Mouse (Mus musculus) neural tube, embryonic 15.5 days (tissue): ENCODE data around the gene Mroh9. TPM values are rescaled to one million over a fixed set of nuclear protein-coding genes. Genes with fewer than 3 reads are reported as not detected.
A peak's percentile ranks its signal among the peaks of the same experiment; 100 is the strongest.

ENCODE experiments used
- ATAC-seq: fragments of 200-750 bp; cut with Nextera tagmentation; 2 replicates; pipeline ENCODE4 v1.8.0; 2017; ENCODE audit warnings: mild to moderate bottlenecking, moderate TSS enrichment, moderate library complexity; ENCODE audit not compliant: low FRiP score
- H3K27ac ChIP-seq: fragments of 300-500 bp; sonication (generic); replicated peaks from 2 replicates; pipeline ENCODE4 v1.5.1; 2015; ENCODE audit warnings: mild to moderate bottlenecking, inconsistent platforms
- H3K27me3 ChIP-seq: fragments of 300-500 bp; sonication (generic); replicated peaks from 2 replicates; pipeline ENCODE4 v1.6.1; 2015; ENCODE audit warnings: inconsistent platforms
- H3K36me3 ChIP-seq: fragments of 300-500 bp; sonication (generic); 2 replicates; pipeline ENCODE4 v1.6.1; 2015; ENCODE audit warnings: inconsistent platforms
- H3K4me1 ChIP-seq: fragments of 300-500 bp; sonication (generic); 2 replicates; pipeline ENCODE4 v1.6.1; 2015; ENCODE audit warnings: inconsistent platforms
- H3K4me2 ChIP-seq: fragments of 300-500 bp; sonication (generic); 2 replicates; pipeline ENCODE4 v1.6.1; 2015; ENCODE audit warnings: inconsistent platforms, mild to moderate bottlenecking, moderate library complexity
- H3K4me3 ChIP-seq: fragments of 300-500 bp; sonication (generic); replicated peaks from 2 replicates; pipeline ENCODE4 v1.5.1; 2015; ENCODE audit warnings: mild to moderate bottlenecking, inconsistent platforms
- H3K9ac ChIP-seq: fragments of 300-500 bp; sonication (generic); replicated peaks from 2 replicates; pipeline ENCODE4 v1.6.1; 2015; ENCODE audit warnings: mild to moderate bottlenecking, inconsistent platforms
- H3K9me3 ChIP-seq: fragments of 300-500 bp; sonication (generic); replicated peaks from 2 replicates; pipeline ENCODE4 v1.6.1; 2016; ENCODE audit warnings: inconsistent platforms
- WGBS: fragments of 180-500 bp; shearing (Covaris S2); methylation state at CpG from one replicate; pipeline ENCODE4 v1.1.7; 2015; ENCODE audit warnings: mixed read lengths; 5-methylcytosine and 5-hydroxymethylcytosine counted together
- polyA plus RNA-seq: library from polyadenylated mRNA; unstranded; fragments of >200 nt; fragmentation: Nextera tagmentation; extraction: Ambion mirVana; gene quantifications from 2 replicates; pipeline ENCODE4 v1.2.1, GENCODE M21; 2015

The Mroh9 gene
- polyA plus RNA-seq, result not detected in 2 replicates

- H3K4me2 ChIP-seq, result no peak within 1 kb of the TSS
- no peaks in the 10 kb centered on the region for H3K36me3 ChIP-seq
- 85% methylated on average over 2 of the region's 2 CpGs for WGBS
- H3K4me1 ChIP-seq, result no peaks in the 10 kb centered on the region
- no peak for ATAC-seq
- no peak within 1 kb of the TSS for H3K9ac ChIP-seq
- no peaks in the 10 kb centered on the region for H3K9me3 ChIP-seq
- no peaks in the 10 kb centered on the region for H3K27me3 ChIP-seq
- H3K4me3 ChIP-seq, result no peak within 1 kb of the TSS
- H3K27ac ChIP-seq, result no peak within 1 kb of the TSS
Measured at GRCm38 (mm10) chr1:163085570-163085969, at the start of gene Mroh9. TSS of gene Mroh9 (minus strand) at chr1:163085670.

DNA sequence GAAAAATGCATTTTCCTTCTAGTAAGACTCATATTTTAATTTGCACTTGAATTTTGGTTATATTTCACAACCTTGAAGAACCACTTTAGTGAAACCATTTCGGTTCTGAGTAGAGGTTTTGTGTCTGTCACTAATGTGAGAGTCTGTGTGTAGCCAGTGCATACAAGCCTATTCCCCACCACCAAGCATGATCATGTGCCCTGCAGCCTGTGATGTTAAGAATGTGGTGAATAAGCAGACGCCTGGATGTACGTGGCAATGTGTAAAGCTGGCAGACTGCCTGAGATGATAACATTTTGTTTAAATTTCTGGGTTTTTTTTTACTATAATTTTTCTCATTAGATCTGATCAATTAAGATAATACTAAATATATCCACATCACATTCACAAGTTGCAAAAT, 44.5 kb upstream of the Mroh9 start:
- no peaks in the 10 kb centered on the region for H3K9me3 ChIP-seq
- H3K4me2 ChIP-seq, result no peak overlapping the region
- H3K36me3 ChIP-seq, result no peaks in the 10 kb centered on the region
- 74% methylated on average over 3 of the region's 3 CpGs for WGBS
- H3K9ac ChIP-seq, result no peak overlapping the region
- no peaks in the 10 kb centered on the region for H3K4me1 ChIP-seq
- no peak overlapping the region for H3K4me3 ChIP-seq
- ATAC-seq, result no peak
- H3K27me3 ChIP-seq, result no peaks in the 10 kb centered on the region
- H3K27ac ChIP-seq, result no peak overlapping the region

DNA sequence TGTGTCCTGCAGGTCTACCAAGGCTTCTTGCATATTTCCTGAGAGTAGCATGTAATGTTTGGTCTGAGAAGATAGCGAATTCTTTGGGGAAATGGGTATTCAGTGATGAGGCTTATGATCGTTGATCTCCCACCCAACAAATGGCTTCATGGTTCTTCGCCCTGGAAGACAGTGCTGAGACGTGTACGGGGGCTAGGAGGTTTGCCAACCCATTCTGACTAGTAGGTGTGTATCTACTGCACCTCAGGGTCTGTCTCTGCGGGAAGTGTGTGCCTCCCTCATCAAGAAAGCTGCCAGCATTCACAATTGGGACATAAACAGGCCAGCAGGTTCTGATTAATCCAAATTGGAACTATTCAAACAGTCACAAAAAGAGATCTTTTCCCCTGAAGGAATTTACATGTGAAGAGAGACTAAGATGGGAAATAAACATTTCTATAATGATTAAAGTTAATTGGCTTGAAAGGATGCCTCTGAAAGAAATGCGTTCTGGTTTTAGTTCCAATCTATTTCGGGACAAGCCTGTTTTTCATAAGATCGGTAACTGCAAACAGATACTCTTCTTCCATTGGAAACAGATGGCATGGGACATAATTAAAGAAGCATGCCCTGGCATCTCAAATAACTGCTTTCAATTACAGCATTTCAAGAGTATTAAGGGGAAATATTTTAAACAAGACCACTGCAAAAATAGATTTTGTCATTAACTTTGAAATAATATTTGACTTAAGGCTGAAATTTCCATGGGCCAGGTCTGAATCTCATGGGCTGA, 43.8 kb upstream of the Mroh9 start:
- no peaks in the 10 kb centered on the region for H3K36me3 ChIP-seq
- H3K9me3 ChIP-seq, result no peaks in the 10 kb centered on the region
- no peak overlapping the region for H3K4me2 ChIP-seq
- no peak overlapping the region for H3K27ac ChIP-seq
- H3K27me3 ChIP-seq, result no peaks in the 10 kb centered on the region
- no peaks in the 10 kb centered on the region for H3K4me1 ChIP-seq
- H3K9ac ChIP-seq, result no peak overlapping the region
- H3K4me3 ChIP-seq, result no peak overlapping the region
- 61% methylated on average over 9 of the region's 9 CpGs for WGBS
- no peak for ATAC-seq

DNA sequence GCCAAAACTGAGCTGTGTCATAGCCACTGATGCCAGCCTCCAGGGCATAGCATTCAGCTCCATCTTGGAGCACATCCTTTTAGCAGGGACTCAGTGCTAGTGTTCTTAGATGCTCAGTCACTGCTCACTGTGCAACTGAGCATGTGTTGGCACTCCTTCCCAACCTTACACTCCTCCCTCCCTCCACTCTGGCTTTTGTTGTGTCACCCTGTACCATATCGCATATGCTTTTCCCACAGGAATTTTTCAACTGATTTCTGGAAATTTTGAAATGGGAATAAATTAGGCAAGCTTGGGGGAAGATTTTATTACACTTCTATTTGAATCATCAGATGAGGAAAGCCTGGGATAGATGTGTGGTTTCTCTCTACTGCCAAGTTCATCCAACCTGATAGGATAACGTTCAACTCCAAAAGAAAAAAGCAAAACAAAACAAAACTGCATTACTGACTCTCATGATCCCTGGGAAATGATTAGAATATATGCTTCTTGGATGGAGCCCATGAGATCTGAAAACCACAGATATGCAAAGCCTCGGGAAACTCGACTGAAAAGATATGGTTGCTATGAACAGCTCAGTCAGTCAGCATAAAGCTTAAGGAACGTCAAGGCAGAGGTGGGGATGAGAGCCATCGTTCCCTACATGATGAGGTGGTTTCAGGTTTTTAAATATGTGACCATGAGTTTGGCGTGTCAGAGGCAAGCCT, 40.9 kb upstream of the Mroh9 start:
- no peaks in the 10 kb centered on the region for H3K9me3 ChIP-seq
- no peak for ATAC-seq
- H3K27me3 ChIP-seq, result no peaks in the 10 kb centered on the region
- H3K4me2 ChIP-seq, result no peak overlapping the region
- 87% methylated on average over 7 of the region's 7 CpGs for whole genome bisulfite sequencing
- no peak overlapping the region for H3K9ac ChIP-seq
- H3K4me3 ChIP-seq, result no peak overlapping the region
- no peak overlapping the region for H3K27ac ChIP-seq
- H3K36me3 ChIP-seq, result no peaks in the 10 kb centered on the region
- no peaks in the 10 kb centered on the region for H3K4me1 ChIP-seq

GRCm38 (mm10) chr1:163122414-163122813, 36.9 kb upstream of the Mroh9 start:
- Histone ChIP-seq H3K27me3 (no peaks in the 10 kb centered on the region), H3K27ac (no peak overlapping the region), H3K9ac (no peak overlapping the region), H3K36me3 (no peaks in the 10 kb centered on the region), H3K4me1 (no peaks in the 10 kb centered on the region), H3K9me3 (no peaks in the 10 kb centered on the region), H3K4me2 (no peak overlapping the region), H3K4me3 (no peak overlapping the region)
- 92% methylated on average over 1 of the region's 1 CpGs for WGBS
- ATAC-seq, result no peak

- no peak overlapping the region for H3K27ac ChIP-seq
- H3K27me3 ChIP-seq, result no peaks in the 10 kb centered on the region
- no peak overlapping the region for H3K4me3 ChIP-seq
- no peak overlapping the region for H3K9ac ChIP-seq
- H3K4me2 ChIP-seq, result no peak overlapping the region
- no peaks in the 10 kb centered on the region for H3K4me1 ChIP-seq
- no peak for ATAC-seq
- H3K36me3 ChIP-seq, result no peaks in the 10 kb centered on the region
- no peaks in the 10 kb centered on the region for H3K9me3 ChIP-seq
- 75% methylated on average over 8 of the region's 8 CpGs for WGBS
Measured at GRCm38 (mm10) chr1:163113461-163114174, 28.1 kb upstream of the Mroh9 start.

GRCm38 (mm10) chr1:163112482-163113164, 27.2 kb upstream of the Mroh9 start:
- no peak for ATAC-seq
- WGBS, result 94% methylated on average over 4 of the region's 4 CpGs
- no peaks in the 10 kb centered on the region for H3K27me3 ChIP-seq

DNA sequence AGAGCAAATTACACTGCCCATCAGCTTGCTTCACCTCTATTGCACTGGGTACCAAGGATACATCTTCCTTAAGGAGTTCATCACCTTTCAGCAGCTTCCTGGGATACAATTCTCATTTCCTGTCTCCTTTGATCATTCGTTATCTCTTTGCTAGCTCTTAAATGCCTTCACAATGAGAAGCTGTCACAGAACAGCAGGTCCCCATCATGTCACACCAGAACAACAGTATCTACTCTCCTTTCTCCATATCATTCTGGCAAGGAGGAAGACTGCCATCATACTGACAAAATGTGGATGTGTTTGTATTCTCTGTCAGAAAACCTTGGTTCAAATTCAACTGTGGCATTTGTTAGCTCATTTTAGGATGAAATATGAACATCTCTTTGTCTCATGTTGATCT, 19.5 kb upstream of the Mroh9 start:
- H3K27me3 ChIP-seq, result no peaks in the 10 kb centered on the region
- H3K9me3 ChIP-seq, result no peaks in the 10 kb centered on the region
- ATAC-seq, result no peak
- WGBS, result 49% methylated on average over 1 of the region's 1 CpGs
- no peak overlapping the region for H3K9ac ChIP-seq
- no peaks in the 10 kb centered on the region for H3K4me1 ChIP-seq
- H3K4me2 ChIP-seq, result no peak overlapping the region
- no peak overlapping the region for H3K27ac ChIP-seq
- no peaks in the 10 kb centered on the region for H3K36me3 ChIP-seq
- H3K4me3 ChIP-seq, result no peak overlapping the region

More at GRCm38 (mm10) chr1:163112482-163113164, 27.2 kb upstream of the Mroh9 start:
- Histone ChIP-seq H3K36me3 (no peaks in the 10 kb centered on the region), H3K9me3 (no peaks in the 10 kb centered on the region), H3K27ac (no peak overlapping the region), H3K9ac (no peak overlapping the region), H3K4me1 (no peaks in the 10 kb centered on the region), H3K4me2 (no peak overlapping the region), H3K4me3 (no peak overlapping the region)

DNA sequence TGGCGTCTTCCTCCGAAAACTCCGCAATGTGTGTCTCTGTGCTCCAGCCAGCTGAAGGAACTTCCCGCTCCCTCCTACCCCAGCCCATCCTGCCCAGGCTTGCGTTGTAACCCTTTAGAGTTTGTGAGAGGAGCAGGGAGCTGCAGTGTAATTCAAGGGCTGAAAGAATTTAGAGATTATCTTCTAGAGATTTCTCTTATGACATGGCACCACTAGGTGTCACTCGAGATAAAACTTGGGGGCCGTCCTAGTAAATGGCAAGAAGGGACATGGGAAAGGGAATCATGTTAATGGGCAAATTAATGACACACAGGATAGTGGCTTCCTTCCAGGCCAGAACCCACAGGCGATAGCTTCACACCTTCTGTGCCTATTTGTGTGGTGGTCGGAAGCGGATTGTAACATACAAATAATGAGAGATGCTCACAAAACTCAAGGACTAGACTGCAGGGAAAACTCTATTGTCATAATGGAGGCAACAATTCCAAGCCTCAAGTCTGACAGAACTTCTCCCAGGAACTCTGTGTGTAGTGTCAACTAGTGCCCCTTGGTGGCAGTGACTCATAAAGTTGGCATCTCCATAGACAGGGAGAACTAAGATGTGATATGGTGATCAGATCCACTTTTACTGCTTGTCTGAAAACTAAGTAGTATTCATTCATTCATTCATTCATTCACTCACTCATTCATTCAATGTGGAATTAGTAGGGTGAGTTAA, 6.1 kb upstream of the Mroh9 start:
- Histone ChIP-seq H3K27me3 (no peaks in the 10 kb centered on the region), H3K9ac (no peak overlapping the region), H3K4me1 (no peaks in the 10 kb centered on the region), H3K27ac (no peak overlapping the region), H3K4me2 (no peak overlapping the region), H3K36me3 (no peaks in the 10 kb centered on the region), H3K9me3 (no peaks in the 10 kb centered on the region), H3K4me3 (no peak overlapping the region)
- no peak for ATAC-seq
- WGBS, result 61% methylated on average over 10 of the region's 10 CpGs

DNA sequence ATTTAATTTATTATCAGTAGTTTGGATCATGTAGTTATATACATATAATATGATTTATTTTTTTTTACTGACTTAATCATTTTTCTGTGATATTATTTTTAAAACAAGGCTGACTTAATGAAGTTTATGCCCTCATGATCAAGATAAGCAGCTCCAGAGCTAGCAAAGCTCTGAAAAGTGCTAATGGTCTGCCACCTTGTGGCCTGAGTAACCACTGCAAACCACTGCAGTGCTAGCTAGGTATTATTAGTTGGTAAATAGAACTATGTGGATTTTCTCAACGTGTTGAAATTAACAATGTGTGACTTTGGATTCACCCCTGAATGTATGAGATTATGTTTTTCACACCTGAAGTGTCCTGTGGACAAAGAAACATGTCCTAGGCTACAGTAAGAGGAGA, 15.0 kb downstream of the Mroh9 start:
- Histone ChIP-seq H3K9ac (no peak overlapping the region), H3K4me2 (no peak overlapping the region), H3K36me3 (no peaks in the 10 kb centered on the region), H3K27me3 (no peaks in the 10 kb centered on the region), H3K4me1 (no peaks in the 10 kb centered on the region), H3K9me3 (no peaks in the 10 kb centered on the region), H3K27ac (no peak overlapping the region), H3K4me3 (no peak overlapping the region)
- ATAC-seq, result peak; percentile 80
- WGBS, result 5% methylated on average over 1 of the region's 1 CpGs

DNA sequence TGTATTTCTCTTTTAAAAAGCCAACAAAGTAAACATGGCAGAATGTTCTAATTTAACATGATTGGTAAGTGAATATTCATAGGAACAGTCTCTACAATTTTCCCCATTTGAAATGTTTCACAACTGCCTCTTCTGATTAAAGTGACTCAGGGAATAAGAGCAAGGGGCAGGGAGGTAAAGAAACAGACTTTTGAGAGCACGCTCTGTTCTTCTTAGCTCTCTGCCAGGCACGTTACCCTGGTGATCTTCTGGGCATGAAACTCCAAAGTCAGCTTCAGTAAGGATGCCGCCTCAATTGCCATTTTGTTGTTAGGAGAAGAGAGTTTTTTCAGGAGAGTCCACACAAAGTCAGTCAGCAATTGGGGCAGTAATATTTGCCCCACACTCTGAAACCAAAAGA, 25.1 kb downstream of the Mroh9 start:
- ATAC-seq, result no peak
- Histone ChIP-seq H3K4me3 (no peak overlapping the region), H3K27ac (no peak overlapping the region), H3K4me1 (no peaks in the 10 kb centered on the region), H3K9ac (no peak overlapping the region), H3K4me2 (no peak overlapping the region), H3K9me3 (no peaks in the 10 kb centered on the region), H3K36me3 (no peaks in the 10 kb centered on the region), H3K27me3 (no peaks in the 10 kb centered on the region)
- 70% methylated on average over 3 of the region's 3 CpGs for WGBS
